Mouse (Mus musculus): Measurements from ENCODE around the gene Pnkp.
A peak's percentile ranks its signal among the peaks of the same experiment; 100 is the strongest.

The Pnkp gene

DNA sequence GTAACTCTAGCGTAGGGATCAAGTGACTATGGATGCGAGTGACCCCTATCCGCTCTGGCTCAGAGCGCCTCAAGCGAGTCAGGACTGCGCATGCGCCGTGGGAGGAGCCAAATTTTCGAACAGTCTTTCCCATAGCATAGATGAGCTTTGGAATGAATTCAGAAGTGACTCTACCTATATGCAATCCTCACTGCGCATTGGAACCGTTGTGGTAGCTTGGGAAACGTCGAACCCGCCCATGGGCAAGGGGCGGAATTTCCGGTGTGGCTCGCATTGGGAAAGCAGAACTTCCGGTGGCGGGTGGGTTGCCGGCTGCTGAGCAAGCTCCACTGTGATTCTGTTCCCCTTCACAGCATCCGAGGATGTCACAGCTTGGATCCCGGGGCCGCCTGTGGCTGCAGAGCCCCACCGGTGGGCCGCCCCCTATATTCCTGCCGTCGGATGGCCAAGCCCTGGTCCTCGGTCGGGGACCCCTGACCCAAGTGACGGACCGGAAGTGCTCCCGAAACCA, at the start of gene Pnkp:
TSS of gene Pnkp (plus strand) at position 98 of the 511 bp plus-strand sequence.
- DNase-seq (ENCODE audit: inconsistent age in 2 of 2, low spot score in 1 of 2), result peak; percentile 90 to 97

DNA sequence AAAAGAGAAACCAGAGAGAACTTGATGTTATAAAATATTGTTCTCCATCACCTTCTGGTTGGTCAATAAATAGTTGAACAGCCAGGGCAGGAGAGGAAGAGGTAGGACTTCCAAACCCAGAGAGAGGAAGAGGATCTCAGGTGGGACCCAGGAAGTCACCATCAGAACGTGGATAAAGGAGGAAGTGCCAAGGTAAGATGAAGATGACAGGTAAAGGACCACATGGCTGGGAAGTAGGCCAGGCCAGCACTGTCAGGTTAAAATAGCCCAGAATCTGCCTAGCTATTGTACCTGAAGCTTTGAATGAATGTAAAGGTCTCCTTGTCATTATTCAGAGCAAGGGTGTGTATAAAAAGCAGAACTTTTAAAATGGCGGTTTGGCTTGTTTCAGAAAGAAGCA, 48.0 kb upstream of the Pnkp start:
- DNase-seq (ENCODE audit: inconsistent age in 2 of 2, low spot score in 1 of 2), result no peak

- no peak for DNase-seq (ENCODE audit: inconsistent age in 2 of 2, low spot score in 1 of 2)
Observed at GRCm38 (mm10) chr7:44809466-44809865, 47.5 kb upstream of the Pnkp start.

- no peak for DNase-seq (ENCODE audit: inconsistent age in 2 of 2, low spot score in 1 of 2)
Observed at GRCm38 (mm10) chr7:44810365-44810764, 46.6 kb upstream of the Pnkp start.

DNA sequence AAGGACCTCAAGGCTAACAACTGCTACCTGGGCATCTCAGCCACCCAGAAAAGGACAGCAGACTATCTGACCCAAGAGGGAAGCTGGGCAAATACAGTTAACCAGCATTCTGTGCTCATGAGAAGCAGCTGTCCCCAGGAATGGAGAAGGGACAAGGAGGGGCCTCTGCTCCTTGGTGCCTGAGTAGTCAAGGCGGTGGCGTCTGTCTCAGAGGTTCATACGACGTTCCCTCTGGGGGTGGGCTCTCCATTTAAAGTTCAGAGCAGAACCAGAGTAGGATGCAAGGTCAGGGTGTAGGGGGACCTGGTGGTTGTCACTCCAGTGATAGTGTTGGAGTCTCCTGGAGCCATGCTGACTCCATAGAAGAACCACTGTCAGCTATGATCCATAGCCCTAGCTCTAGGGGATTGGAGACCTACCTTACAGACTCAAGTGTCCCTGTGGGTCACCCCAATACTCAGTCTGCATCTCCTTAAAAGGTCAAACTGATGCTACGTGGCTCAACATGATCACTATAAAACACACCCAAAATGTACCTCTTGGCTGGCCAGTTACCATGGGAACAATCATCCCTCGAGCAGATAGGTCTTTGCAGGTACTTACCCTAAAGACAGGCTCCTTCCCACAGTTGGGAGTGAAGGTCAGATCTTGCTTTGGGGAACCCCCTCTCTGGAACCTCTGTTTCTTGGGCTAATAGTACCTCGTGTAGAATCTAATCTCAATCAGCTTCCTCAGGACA, 46.0 kb upstream of the Pnkp start:
- no peak for DNase-seq (ENCODE audit: inconsistent age in 2 of 2, low spot score in 1 of 2)

- DNase-seq (ENCODE audit: inconsistent age in 2 of 2, low spot score in 1 of 2), result peak in 1 of 2 experiments; percentile 28
Observed at GRCm38 (mm10) chr7:44812651-44813325, 44.2 kb upstream of the Pnkp start.

GRCm38 (mm10) chr7:44813985-44814384, 43.0 kb upstream of the Pnkp start:
- no peak for DNase-seq (ENCODE audit: inconsistent age in 2 of 2, low spot score in 1 of 2)

DNA sequence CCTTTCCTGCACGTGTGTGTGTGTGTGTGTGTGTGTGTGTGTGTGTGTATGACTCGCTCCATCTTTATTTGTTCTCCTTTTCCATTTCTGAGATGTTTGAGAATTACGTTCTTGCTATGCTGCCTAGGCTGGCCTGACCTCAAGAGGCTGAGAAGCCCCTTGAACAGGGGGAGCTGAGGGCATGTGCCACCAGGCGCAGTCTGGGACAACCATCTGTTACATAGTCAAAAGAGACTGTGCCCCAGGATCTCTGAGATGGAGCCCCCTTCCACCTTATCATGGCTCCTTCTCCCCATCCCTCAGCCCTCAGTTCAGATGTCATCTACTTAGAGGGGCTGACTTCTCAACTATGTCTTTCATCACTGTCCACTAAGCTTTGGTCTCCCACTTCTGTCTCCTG, 42.5 kb upstream of the Pnkp start:
- DNase-seq (ENCODE audit: inconsistent age in 2 of 2, low spot score in 1 of 2), result peak in 1 of 2 experiments; percentile 44

DNA sequence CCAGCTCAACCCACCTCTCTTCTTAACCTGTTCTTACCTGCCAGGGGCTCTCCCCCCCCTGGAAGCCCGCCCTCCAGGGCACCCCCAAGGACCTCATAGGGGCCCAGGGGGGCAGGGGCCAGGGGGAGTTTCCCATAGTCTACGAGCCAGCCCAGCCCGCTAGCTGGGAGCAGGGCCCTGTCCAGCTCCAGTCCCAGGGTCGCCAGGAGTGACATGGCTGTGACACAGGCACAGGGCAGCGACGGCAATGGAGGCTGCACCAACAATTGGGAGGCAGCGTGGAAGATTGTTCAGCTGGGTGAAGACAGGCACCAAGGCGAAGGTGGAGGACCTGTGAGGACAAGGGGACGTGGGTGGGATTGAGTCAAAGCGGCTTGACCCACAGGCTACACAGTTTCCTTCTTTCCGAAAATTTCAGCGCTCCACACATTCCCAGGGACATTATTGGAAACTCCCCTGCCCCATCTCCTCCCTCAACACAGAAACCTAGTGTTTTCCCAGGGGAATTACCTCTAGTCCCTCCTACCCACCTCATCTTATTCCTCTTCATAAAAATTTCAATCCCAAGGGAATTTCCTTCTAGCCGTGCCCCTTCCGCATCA, 41.9 kb upstream of the Pnkp start:
- DNase-seq (ENCODE audit: inconsistent age in 2 of 2, low spot score in 1 of 2), result peak; percentile 65 to 72

- DNase-seq (ENCODE audit: inconsistent age in 2 of 2, low spot score in 1 of 2), result peak; percentile 99
Observed at GRCm38 (mm10) chr7:44815721-44816469, 41.0 kb upstream of the Pnkp start, which contains the start of the genes Nup62 and Il4i1. Nup62 (plus strand) TSS chr7:44816088. Il4i1 (plus strand) TSS chr7:44816387.

- DNase-seq (ENCODE audit: inconsistent age in 2 of 2, low spot score in 1 of 2), result peak in 1 of 2 experiments; percentile 91
Observed at GRCm38 (mm10) chr7:44816470-44817021, 40.4 kb upstream of the Pnkp start, which contains the start of gene Atf5. Atf5 (minus strand) TSS chr7:44816658.

GRCm38 (mm10) chr7:44817441-44817840, 39.5 kb upstream of the Pnkp start:
- peak in 1 of 2 experiments; percentile 64 for DNase-seq (ENCODE audit: inconsistent age in 2 of 2, low spot score in 1 of 2)

DNA sequence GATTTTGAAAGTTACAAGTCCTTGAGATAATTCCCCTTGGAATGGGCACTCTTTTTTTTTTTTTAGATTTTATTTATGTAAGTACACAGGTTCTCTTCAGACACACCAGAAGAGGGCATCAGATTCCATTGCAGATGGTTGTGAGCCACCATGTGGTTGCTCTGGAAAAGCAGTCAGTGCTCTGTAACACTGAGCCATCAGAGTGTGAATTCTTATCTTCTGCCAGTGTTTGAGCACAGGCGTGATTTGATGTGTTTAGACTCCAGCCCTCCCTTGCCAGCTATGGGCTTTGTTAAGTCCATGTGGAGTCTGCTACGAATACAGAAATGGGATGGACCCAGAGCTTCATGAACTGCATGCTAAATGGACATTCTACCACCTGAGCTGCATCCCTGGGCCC, 38.8 kb upstream of the Pnkp start:
- no peak for DNase-seq (ENCODE audit: inconsistent age in 2 of 2, low spot score in 1 of 2)

DNA sequence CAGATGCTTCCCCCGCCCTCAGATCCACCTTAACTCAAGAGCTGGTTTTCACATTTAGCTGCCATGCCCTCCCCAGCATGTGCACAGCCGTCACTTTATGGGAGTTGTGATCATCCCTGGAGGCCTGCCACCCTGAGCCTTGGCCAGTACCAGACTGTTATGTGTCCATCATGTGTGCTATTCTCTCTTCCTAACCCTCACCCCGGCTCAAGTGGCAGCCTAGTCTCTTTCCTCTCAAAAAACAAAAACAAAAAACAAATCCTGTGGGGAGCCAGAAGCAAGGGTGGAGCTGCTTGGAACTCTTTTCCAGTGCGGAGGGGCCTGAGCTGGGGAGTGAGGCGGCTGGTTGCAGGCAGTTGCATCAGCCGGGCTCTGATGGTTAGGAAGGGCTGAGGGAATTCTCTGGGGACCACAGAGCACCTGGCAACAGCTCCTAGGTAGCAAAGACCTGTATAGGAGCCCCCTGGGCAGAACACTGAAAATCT, 38.1 kb upstream of the Pnkp start:
- DNase-seq (ENCODE audit: inconsistent age in 2 of 2, low spot score in 1 of 2), result peak in 1 of 2 experiments; percentile 84

- no peak for DNase-seq (ENCODE audit: inconsistent age in 2 of 2, low spot score in 1 of 2)
Observed at GRCm38 (mm10) chr7:44819391-44819790, 37.5 kb upstream of the Pnkp start.

GRCm38 (mm10) chr7:44819863-44820262, 37.1 kb upstream of the Pnkp start:
- peak in 1 of 2 experiments; percentile 79 for DNase-seq (ENCODE audit: inconsistent age in 2 of 2, low spot score in 1 of 2)

DNA sequence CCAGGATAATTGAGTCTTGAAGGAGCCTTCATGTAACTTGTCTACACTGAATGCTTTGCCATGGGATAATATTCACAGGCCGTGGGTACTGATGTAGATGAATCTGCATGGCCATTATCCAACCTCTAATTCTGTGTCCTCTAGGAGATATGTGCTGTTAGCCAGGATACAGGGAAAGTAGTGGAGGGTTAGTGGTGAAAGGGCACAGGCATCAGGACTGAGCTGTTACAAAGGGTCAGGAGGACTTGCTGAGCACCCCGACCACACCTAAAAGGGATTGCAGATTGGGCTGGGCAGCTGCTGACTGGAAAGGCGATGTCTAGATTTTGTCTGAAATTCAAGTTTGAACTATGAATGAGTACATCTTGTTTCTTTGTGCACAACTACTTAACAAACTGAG, 36.4 kb upstream of the Pnkp start:
- DNase-seq (ENCODE audit: inconsistent age in 2 of 2, low spot score in 1 of 2), result no peak

- DNase-seq (ENCODE audit: inconsistent age in 2 of 2, low spot score in 1 of 2), result no peak
Observed at GRCm38 (mm10) chr7:44821666-44822448, 35.1 kb upstream of the Pnkp start.

GRCm38 (mm10) chr7:44823409-44823808, 33.5 kb upstream of the Pnkp start:
- no peak for DNase-seq (ENCODE audit: inconsistent age in 2 of 2, low spot score in 1 of 2)

DNA sequence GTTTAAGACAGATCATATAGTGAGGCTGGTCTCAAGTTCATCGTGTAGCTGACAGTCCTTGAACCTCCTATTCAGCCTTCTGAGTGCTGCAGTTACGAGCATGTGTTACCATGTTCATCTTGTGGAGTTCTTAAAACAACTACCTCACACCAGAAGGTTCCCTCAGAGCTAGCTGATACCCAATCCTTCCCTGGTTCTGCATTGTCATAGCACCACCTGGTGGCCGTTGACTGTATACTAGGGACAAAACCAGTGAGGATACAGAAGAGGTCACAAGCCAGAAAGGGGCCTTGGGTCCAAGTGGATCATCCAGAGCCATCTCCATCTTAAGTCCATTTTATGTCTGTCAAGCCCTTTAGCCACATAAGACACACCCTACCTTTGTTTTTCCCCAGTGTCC, 32.1 kb upstream of the Pnkp start:
- peak; percentile 78 to 93 for DNase-seq (ENCODE audit: inconsistent age in 2 of 2, low spot score in 1 of 2)

Measured in adrenal gland, adult (tissue).